8 mouse cellular contexts compared by ENCODE assay signal in the genomic region with DNA sequence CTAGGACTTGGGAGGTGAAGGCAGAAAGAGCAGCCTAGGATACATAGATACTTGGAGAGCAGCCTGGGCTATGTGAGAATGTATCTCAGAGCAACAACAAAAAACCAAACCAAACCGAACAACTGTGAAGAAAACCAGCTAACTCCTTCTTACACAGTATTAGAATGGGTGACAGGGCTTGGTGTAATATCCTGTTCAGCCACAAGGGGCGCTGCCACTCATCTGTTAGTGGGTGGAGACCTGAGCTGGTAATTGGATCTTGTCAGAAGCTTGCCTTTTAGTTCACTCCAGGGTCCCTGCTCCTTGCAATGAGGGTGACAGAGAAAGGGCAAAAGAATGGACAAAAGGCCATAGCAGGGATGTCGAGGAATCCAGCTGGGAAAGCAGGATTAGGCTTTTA. TPM values are rescaled to one million over a fixed set of nuclear protein-coding genes. Genes with fewer than 3 reads are reported as not detected.
DNase-seq lines count a peak whose midpoint lies in the region; ATAC-seq and TF ChIP-seq lines count a peak whose summit lies in the region.

No protein-coding gene starts in this region.

- no peaks in the 10 kb centered on the region for H3K36me3 ChIP-seq in hindbrain, embryonic 11.5 days (ENCODE audit: control insufficient read depth, insufficient read depth, low read length)
- no peaks in the 10 kb centered on the region for H3K36me3 ChIP-seq in hindbrain, embryonic 13.5 days
- no peaks in the 10 kb centered on the region for H3K36me3 ChIP-seq in limb, embryonic 11.5 days (ENCODE audit: control insufficient read depth, insufficient read depth, low read length)

- 0 out of 2 replicates have a peak, but pooled peaks have one; percentile 35 for ATAC-seq in hindbrain, embryonic 11.5 days (ENCODE audit: low FRiP score)
- no peak for ATAC-seq in hindbrain, embryonic 13.5 days (ENCODE audit: low FRiP score)
- ATAC-seq in limb, embryonic 11.5 days (ENCODE audit: insufficient number of reproducible peaks, low FRiP score, low TSS enrichment, low read depth): 0 out of 2 replicates have a peak, but pooled peaks have one; percentile 54

- TF ChIP-seq POLR2A in cerebellum, adult 2 months (IDR thresholded peaks at IDR 0.05; ENCODE audit: borderline replicate concordance, insufficient read depth, low read length): no peak

- 23% methylated on average over 3 of the region's 3 CpGs for WGBS in hindbrain, embryonic 11.5 days
- WGBS in hindbrain, embryonic 13.5 days: 26% methylated on average over 3 of the region's 3 CpGs
- WGBS in cerebellum, adult 2 months: 23% methylated on average over 3 of the region's 3 CpGs
- WGBS in limb, embryonic 11.5 days: 32% methylated on average over 3 of the region's 3 CpGs

- no peaks in the 10 kb centered on the region for H3K4me1 ChIP-seq in hindbrain, embryonic 11.5 days (replicated peaks; ENCODE audit: control insufficient read depth, insufficient read depth, low read length)
- no peaks in the 10 kb centered on the region for H3K4me1 ChIP-seq in hindbrain, embryonic 13.5 days (replicated peaks)
- H3K4me1 ChIP-seq in cerebellum, adult 2 months (ENCODE audit: control insufficient read depth, insufficient read depth, low read length): no peaks in the 10 kb centered on the region
- H3K4me1 ChIP-seq in limb, embryonic 11.5 days (ENCODE audit: control insufficient read depth, insufficient read depth, low read length): no peaks in the 10 kb centered on the region

- TF ChIP-seq CTCF in cerebellum, adult 2 months (IDR thresholded peaks at IDR 0.05; ENCODE audit: borderline replicate concordance, insufficient read depth, low read depth, low read length): peak; percentile 72

- H3K4me2 ChIP-seq in hindbrain, embryonic 11.5 days (replicated peaks; ENCODE audit: low read depth, low read length): no peak overlapping the region
- H3K4me2 ChIP-seq in hindbrain, embryonic 13.5 days: no peak overlapping the region
- H3K4me2 ChIP-seq in limb, embryonic 11.5 days (ENCODE audit: low read depth, severe bottlenecking): no peak overlapping the region

- no peaks in the 10 kb centered on the region for H3K27me3 ChIP-seq in hindbrain, embryonic 11.5 days (ENCODE audit: control insufficient read depth, insufficient read depth, low read length)
- H3K27me3 ChIP-seq in hindbrain, embryonic 13.5 days: no peaks in the 10 kb centered on the region
- no peaks in the 10 kb centered on the region for H3K27me3 ChIP-seq in cerebellum, adult 2 months (ENCODE audit: control insufficient read depth, insufficient read depth, low read length)
- H3K27me3 ChIP-seq in limb, embryonic 11.5 days (ENCODE audit: control insufficient read depth, insufficient read depth, low read length): no peaks in the 10 kb centered on the region

- H3K4me3 ChIP-seq in hindbrain, embryonic 11.5 days (ENCODE audit: low read depth, low read length): no peak overlapping the region
- H3K4me3 ChIP-seq in hindbrain, embryonic 13.5 days: no peak overlapping the region
- H3K4me3 ChIP-seq in cerebellum, adult 2 months (replicated peaks; ENCODE audit: insufficient read depth, low read depth, low read length): no peak overlapping the region
- H3K4me3 ChIP-seq in limb, embryonic 11.5 days (ENCODE audit: low read depth, low read length): no peak overlapping the region

- peak; percentile 90 for DNase-seq in hindbrain, embryonic 11.5 days (ENCODE audit: low spot score)
- peak; percentile 29 to 61 for DNase-seq in cerebellum, adult 2 months
- DNase-seq in forelimb bud, embryonic 11.5 days (ENCODE audit: low read depth, low spot score): peak; percentile 73
- DNase-seq in kidney, adult 18-20 months: peak; percentile 80
- DNase-seq in limb, embryonic 11.5 days (ENCODE audit: low spot score): peak; percentile 93
- DNase-seq in monocyte, adult 2 months (ENCODE audit: low read depth in 1 of 2, low spot score in 2 of 2): peak; percentile 54 to 76
- peak; percentile 93 for DNase-seq in testis, postnatal 10 days (ENCODE audit: low spot score)

- no peak overlapping the region for H3K9ac ChIP-seq in hindbrain, embryonic 11.5 days (ENCODE audit: low read depth, low read length)
- H3K9ac ChIP-seq in hindbrain, embryonic 13.5 days: no peak overlapping the region
- no peak overlapping the region for H3K9ac ChIP-seq in limb, embryonic 11.5 days (ENCODE audit: low read length)

- no peaks in the 10 kb centered on the region for H3K9me3 ChIP-seq in hindbrain, embryonic 11.5 days (ENCODE audit: control insufficient read depth, low read length)
- H3K9me3 ChIP-seq in hindbrain, embryonic 13.5 days: peaks cover 6% of the 10 kb centered on the region; the same call in 1 of the 2 replicates
- no peaks in the 10 kb centered on the region for H3K9me3 ChIP-seq in limb, embryonic 11.5 days (ENCODE audit: control insufficient read depth, low read length)

- no peak overlapping the region for H3K27ac ChIP-seq in hindbrain, embryonic 11.5 days (ENCODE audit: low read depth, low read length)
- H3K27ac ChIP-seq in hindbrain, embryonic 13.5 days: no peak overlapping the region
- no peak overlapping the region for H3K27ac ChIP-seq in cerebellum, adult 2 months (ENCODE audit: insufficient read depth, low read length)
- H3K27ac ChIP-seq in limb, embryonic 11.5 days (replicated peaks; ENCODE audit: low read depth, low read length): no peak overlapping the region

RNA-seq across cellular contexts. Expression of a gene that starts 26.4 kb away (rescaled TPM):
- not detected in 2 replicates for polyA plus RNA-seq in hindbrain, embryonic 11.5 days (2014; fragmentation: Nextera tagmentation; extraction: Ambion mirVana)
- not detected in 2 replicates for polyA plus RNA-seq in hindbrain, embryonic 13.5 days (2015; fragmentation: Nextera tagmentation; extraction: Ambion mirVana)
- polyA plus RNA-seq in cerebellum, adult 2 months (2012; rRNA removed): not detected in 2 replicates
- not detected in 2 replicates for polyA plus RNA-seq in limb, embryonic 11.5 days (2014; fragmentation: Nextera tagmentation; extraction: Ambion mirVana)

RNA-seq across cellular contexts. Expression of a gene that starts 30.5 kb away (rescaled TPM):
- not detected in 2 replicates for polyA plus RNA-seq in hindbrain, embryonic 11.5 days (2014; fragmentation: Nextera tagmentation; extraction: Ambion mirVana)
- polyA plus RNA-seq in hindbrain, embryonic 13.5 days (2015; fragmentation: Nextera tagmentation; extraction: Ambion mirVana): 0.21 TPM in 1 of 2 replicates, not detected in the other
- 0.13 TPM in 2 replicates for polyA plus RNA-seq in cerebellum, adult 2 months (2012; rRNA removed)
- polyA plus RNA-seq in limb, embryonic 11.5 days (2014; fragmentation: Nextera tagmentation; extraction: Ambion mirVana): not detected in 2 replicates

RNA-seq across cellular contexts. Expression of a gene that starts 47.4 kb away (rescaled TPM):
- not detected in 2 replicates for polyA plus RNA-seq in hindbrain, embryonic 11.5 days (2014; fragmentation: Nextera tagmentation; extraction: Ambion mirVana)
- 0.21 TPM in 1 of 2 replicates, not detected in the other for polyA plus RNA-seq in hindbrain, embryonic 13.5 days (2015; fragmentation: Nextera tagmentation; extraction: Ambion mirVana)
- polyA plus RNA-seq in cerebellum, adult 2 months (2012; rRNA removed): 0.07 TPM in 1 of 2 replicates, not detected in the other
- not detected in 2 replicates for polyA plus RNA-seq in limb, embryonic 11.5 days (2014; fragmentation: Nextera tagmentation; extraction: Ambion mirVana)
